Mouse (Mus musculus) mesoderm, embryonic 11.5 days (tissue): ENCODE measurements at regions not wholly inside any gene's neighbourhood (a gene's known extent, or its start where the extent isn't known, plus 50 kb on each side); places are given as distances from the start of the nearest gene placed in this dataset.

Experiments used
- DNase-seq: peaks from one replicate; pipeline ENCODE4 v3.0.0-alpha.2; 2012; ENCODE audit warnings: low read depth, low spot score

DNA sequence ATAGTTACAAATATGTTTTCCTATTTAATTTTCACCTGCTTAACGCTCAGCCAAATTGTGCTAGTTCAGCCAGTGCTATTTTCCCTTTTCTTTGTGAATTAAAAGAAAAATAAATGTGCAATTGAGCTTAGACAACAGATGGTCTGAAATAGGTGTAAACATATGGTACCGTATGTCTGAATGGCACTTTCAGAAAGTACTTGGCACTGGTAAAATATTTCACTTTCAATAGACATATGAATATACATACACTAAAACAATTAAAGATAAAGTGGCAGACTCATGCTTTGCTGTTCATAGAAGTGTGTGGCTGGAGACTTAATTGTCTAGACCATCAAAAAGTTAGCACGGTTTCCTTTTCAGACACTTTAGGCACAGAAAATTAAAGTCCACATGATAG, 794.8 kb upstream of the Slitrk1 start:
- DNase-seq, result no peak

DNA sequence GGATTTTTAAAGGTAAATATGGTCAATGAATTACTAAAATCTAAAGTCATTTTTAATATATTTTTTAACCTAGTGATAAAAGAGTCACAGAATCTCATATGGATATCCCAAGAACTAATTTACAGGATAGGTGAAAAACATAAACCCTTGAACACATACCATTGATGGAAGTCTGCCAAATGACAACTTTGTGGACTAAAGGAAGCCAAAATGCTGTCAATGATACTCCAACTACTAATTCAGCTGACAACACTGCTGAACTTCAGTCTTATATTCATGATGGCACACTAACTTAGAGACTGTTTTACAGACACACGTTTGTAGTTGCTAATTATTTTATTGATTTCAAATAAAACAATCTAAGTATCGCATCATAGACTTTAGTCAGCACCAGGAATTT, 786.3 kb upstream of the Slitrk1 start:
- DNase-seq, result no peak

DNA sequence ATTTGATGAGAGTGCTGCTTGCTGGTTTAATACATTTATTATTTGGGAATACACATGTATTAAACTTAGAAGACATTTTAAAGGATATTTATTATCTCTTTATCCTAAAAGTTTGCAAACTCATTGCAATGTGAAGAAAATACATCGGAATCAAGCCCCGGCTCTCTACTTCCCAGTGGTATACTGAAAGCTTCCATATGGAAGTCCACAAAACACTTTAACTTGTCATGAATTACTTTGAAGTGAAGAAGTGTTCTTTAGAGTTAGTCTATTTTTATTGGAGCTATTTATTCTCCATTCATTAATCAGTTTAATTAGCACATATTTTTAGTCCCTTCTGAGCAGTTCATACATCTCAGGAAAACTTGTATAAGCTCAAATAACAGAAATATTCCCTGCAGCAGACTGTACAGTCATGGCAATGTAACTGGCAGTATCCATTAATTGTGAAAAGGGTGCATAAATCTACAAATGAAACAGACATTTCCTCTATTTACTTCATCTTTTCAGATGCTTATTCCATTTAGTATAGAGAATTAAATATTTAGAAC, 754.7 kb upstream of the Slitrk1 start:
- DNase-seq, result no peak

DNA sequence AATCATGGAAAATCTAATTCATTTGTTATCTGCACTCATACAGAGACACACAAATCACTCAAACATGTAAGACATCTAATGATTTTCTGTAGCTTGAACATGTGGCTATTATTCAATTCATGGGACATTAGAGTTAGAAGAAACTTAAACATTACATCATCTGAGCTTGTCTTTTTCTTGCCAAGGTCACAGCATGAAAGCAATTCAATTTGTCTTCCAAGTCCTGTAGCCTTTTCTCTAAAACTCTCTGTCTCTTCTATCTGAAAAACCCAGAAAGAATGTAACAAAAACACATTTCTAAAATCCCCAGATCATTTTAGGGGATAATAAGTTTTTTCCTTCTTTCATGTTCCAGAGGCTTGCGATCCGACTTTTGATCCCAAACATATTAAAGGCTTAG, 754.1 kb upstream of the Slitrk1 start:
- DNase-seq, result peak; percentile 2

DNA sequence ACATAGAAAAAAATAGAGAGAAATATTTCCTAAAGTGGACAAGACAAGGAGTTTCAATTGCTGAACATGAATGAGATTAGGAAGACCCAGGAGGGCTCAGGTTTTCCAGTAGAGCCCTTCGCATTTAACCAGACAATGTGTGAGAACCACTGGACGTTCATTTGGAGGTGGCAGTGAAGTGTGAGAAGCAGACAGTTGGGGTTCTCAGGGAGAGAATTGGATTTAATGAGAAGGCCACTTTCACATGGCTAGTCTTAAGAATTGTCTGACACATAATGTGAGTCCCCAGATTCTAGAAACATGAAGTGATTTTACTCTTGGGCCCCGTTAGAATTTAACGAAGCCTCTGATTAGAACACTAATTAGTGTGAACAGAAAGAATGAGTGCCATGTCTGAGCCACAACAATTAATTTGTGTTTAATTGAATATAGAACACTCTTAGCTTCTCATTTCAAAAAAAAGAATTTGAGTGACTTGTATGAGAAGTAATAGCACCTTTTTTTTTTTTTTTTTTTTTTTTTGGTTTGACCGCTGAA, 749.6 kb upstream of the Slitrk1 start:
- no peak for DNase-seq

DNA sequence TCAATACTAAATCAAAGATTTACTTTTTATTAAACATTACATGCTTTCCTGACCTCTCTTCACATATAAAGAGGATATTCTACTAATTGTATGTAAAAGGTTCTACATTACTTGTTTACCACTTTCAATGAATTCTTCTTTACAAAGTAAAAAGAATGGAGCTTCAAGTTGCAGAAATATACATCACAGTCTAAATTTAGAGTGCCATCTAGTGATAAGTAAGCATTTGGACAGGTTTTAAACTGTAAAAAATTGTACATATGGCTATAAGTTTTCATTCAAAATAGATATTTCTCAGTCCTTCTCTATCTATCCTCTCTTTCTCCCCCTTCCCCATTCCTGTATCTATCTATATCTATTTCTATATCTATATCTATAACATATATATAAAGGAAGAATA, 746.4 kb upstream of the Slitrk1 start:
- no peak for DNase-seq

DNA sequence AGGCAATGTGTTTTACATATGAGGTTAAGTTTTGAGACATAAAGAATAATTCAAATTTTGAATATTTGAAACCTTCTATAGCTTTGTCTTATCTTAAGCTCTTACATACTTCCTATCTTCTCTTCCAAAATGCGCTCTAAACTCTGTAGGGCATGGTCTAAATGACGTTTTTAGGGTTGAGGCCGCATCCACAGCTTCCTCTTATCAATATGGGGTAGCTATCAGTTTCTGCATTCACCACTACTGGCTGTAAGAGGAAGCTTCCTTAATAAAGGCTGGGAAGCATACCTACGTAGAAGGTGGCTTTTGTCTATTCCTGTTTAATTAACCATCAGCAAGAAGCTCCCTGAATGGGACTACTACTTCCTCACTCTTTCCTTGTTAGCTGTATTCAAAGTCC, 734.6 kb upstream of the Slitrk1 start:
- DNase-seq, result no peak
